Mouse (Mus musculus): ENCODE results near the gene Irgm1. TPM values are rescaled to one million over a fixed set of nuclear protein-coding genes. Genes with fewer than 3 reads are reported as not detected.
"Not testable (repeated sequence)": the region's sequence is repeated elsewhere in the genome, so short reads cannot be mapped to it uniquely, and the experiment has no call there.

The Irgm1 gene
- total RNA-seq (2012; rRNA removed): 3.3 and 5.7 TPM in 2 replicates

GRCm38 (mm10) chr11:48871201-48871772, at the start of gene Irgm1:
Gene Irgm1, minus strand, starts transcription at chr11:48871683.
- no peak within 1 kb of the TSS for H3K27ac ChIP-seq (ENCODE audit: insufficient read depth, low read depth, low read length, poor library complexity, severe bottlenecking)
- H3K9me3 ChIP-seq (ENCODE audit: control insufficient read depth, insufficient read depth, low read depth, low read length): no peaks in the 10 kb centered on the region
- H3K4me1 ChIP-seq (ENCODE audit: control insufficient read depth in 2 of 2, insufficient read depth in 2 of 2, low read length in 2 of 2, poor library complexity in 1 of 2): peaks cover 0 to 5% of the 10 kb centered on the region in 2 experiments; a peak in 1 of 4 replicates
- TF ChIP-seq ZNF384 (IDR thresholded peaks at IDR 0.05; ENCODE audit: low read depth, low read length): no peak
- DNase-seq (ENCODE audit: low read depth, low spot score): no peak
- 0 out of 4 replicates have a peak within 1 kb of the TSS, but pooled peaks of 1 of the 2 experiments have one; percentile 0 for H3K4me3 ChIP-seq (ENCODE audit: insufficient read depth in 1 of 2, low read depth in 1 of 2, low read length in 2 of 2, poor library complexity in 1 of 2, severe bottlenecking in 1 of 2)
- no peak within 1 kb of the TSS for H3K9ac ChIP-seq (ENCODE audit: insufficient read depth, low read depth, low read length, poor library complexity, severe bottlenecking)
- in situ Hi-C loops (cut with MboI; ENCODE audit: low sequenced_read_pairs in 2 of 2, unreplicated experiment in 2 of 2): loop anchor here (5.0 to 25.0 kb wide), 4 partner anchors 226 to 394 kb away; partner anchors contain the start of gene Olfr1396 (in 1 of the 2)
- H3K36me3 ChIP-seq (ENCODE audit: control insufficient read depth, insufficient read depth, low read length, poor library complexity, severe bottlenecking): no peaks in the 10 kb centered on the region

- Histone ChIP-seq H3K36me3 (ENCODE audit: control insufficient read depth, insufficient read depth, low read length, poor library complexity, severe bottlenecking) (no peaks in the 10 kb centered on the region), H3K4me3 (ENCODE audit: insufficient read depth in 1 of 2, low read depth in 1 of 2, low read length in 2 of 2, poor library complexity in 1 of 2, severe bottlenecking in 1 of 2) (no peak overlapping the region), H3K4me1 (ENCODE audit: control insufficient read depth in 2 of 2, insufficient read depth in 2 of 2, low read length in 2 of 2, poor library complexity in 1 of 2) (no peaks in the 10 kb centered on the region), H3K9ac (ENCODE audit: insufficient read depth, low read depth, low read length, poor library complexity, severe bottlenecking) (no peak overlapping the region), H3K9me3 (ENCODE audit: control insufficient read depth, insufficient read depth, low read depth, low read length) (no peaks in the 10 kb centered on the region), H3K27ac (ENCODE audit: insufficient read depth, low read depth, low read length, poor library complexity, severe bottlenecking) (no peak overlapping the region)
- in situ Hi-C loops (cut with MboI; ENCODE audit: low sequenced_read_pairs in 2 of 2, unreplicated experiment in 2 of 2): no loop called here
- TF ChIP-seq CHD2 (IDR thresholded peaks at IDR 0.05; ENCODE audit: low read depth, low read length): no peak
- no peak for TF ChIP-seq ZC3H11A (IDR thresholded peaks at IDR 0.05; ENCODE audit: borderline replicate concordance, low read depth, low read length)
- no peak for TF ChIP-seq ZNF384 (IDR thresholded peaks at IDR 0.05; ENCODE audit: low read depth, low read length)
- TF ChIP-seq MAFK (IDR thresholded peaks at IDR 0.05; ENCODE audit: insufficient read depth, low read depth, low read length): no peak
- no peak for TF ChIP-seq HCFC1 (IDR thresholded peaks at IDR 0.05; ENCODE audit: borderline replicate concordance, insufficient read depth, low read length)
- no peak for DNase-seq (ENCODE audit: low read depth, low spot score)
Measured at GRCm38 (mm10) chr11:48918380-48918779, 46.9 kb upstream of the Irgm1 start.

- in situ Hi-C loops (cut with MboI; ENCODE audit: low sequenced_read_pairs in 2 of 2, unreplicated experiment in 2 of 2): no loop called here
- TF ChIP-seq ZNF384 (IDR thresholded peaks at IDR 0.05; ENCODE audit: low read depth, low read length) (no peak), ZC3H11A (IDR thresholded peaks at IDR 0.05; ENCODE audit: borderline replicate concordance, low read depth, low read length) (no peak), CHD2 (IDR thresholded peaks at IDR 0.05; ENCODE audit: low read depth, low read length) (no peak), HCFC1 (IDR thresholded peaks at IDR 0.05; ENCODE audit: borderline replicate concordance, insufficient read depth, low read length) (no peak), MAFK (IDR thresholded peaks at IDR 0.05; ENCODE audit: insufficient read depth, low read depth, low read length) (no peak)
- Histone ChIP-seq H3K9ac (ENCODE audit: insufficient read depth, low read depth, low read length, poor library complexity, severe bottlenecking) (no peak overlapping the region), H3K9me3 (ENCODE audit: control insufficient read depth, insufficient read depth, low read depth, low read length) (no peaks in the 10 kb centered on the region), H3K27ac (ENCODE audit: insufficient read depth, low read depth, low read length, poor library complexity, severe bottlenecking) (no peak overlapping the region), H3K36me3 (ENCODE audit: control insufficient read depth, insufficient read depth, low read length, poor library complexity, severe bottlenecking) (no peaks in the 10 kb centered on the region), H3K4me3 (ENCODE audit: insufficient read depth in 1 of 2, low read depth in 1 of 2, low read length in 2 of 2, poor library complexity in 1 of 2, severe bottlenecking in 1 of 2) (no peak overlapping the region), H3K4me1 (ENCODE audit: control insufficient read depth in 2 of 2, insufficient read depth in 2 of 2, low read length in 2 of 2, poor library complexity in 1 of 2) (no peaks in the 10 kb centered on the region)
- no peak for DNase-seq (ENCODE audit: low read depth, low spot score)
Measured at GRCm38 (mm10) chr11:48913611-48914010, 42.1 kb upstream of the Irgm1 start.

GRCm38 (mm10) chr11:48908459-48908858, 37.0 kb upstream of the Irgm1 start:
- TF ChIP-seq MAFK (IDR thresholded peaks at IDR 0.05; ENCODE audit: insufficient read depth, low read depth, low read length): no peak
- no peak for TF ChIP-seq ZNF384 (IDR thresholded peaks at IDR 0.05; ENCODE audit: low read depth, low read length)
- TF ChIP-seq HCFC1 (IDR thresholded peaks at IDR 0.05; ENCODE audit: borderline replicate concordance, insufficient read depth, low read length): no peak
- TF ChIP-seq ZC3H11A (IDR thresholded peaks at IDR 0.05; ENCODE audit: borderline replicate concordance, low read depth, low read length): no peak
- TF ChIP-seq CHD2 (IDR thresholded peaks at IDR 0.05; ENCODE audit: low read depth, low read length): no peak
- in situ Hi-C loops (cut with MboI; ENCODE audit: low sequenced_read_pairs in 2 of 2, unreplicated experiment in 2 of 2): no loop called here
- no peaks in the 10 kb centered on the region for H3K9me3 ChIP-seq (ENCODE audit: control insufficient read depth, insufficient read depth, low read depth, low read length)
- H3K36me3 ChIP-seq (ENCODE audit: control insufficient read depth, insufficient read depth, low read length, poor library complexity, severe bottlenecking): no peaks in the 10 kb centered on the region
- H3K9ac ChIP-seq (ENCODE audit: insufficient read depth, low read depth, low read length, poor library complexity, severe bottlenecking): no peak overlapping the region
- H3K27ac ChIP-seq (ENCODE audit: insufficient read depth, low read depth, low read length, poor library complexity, severe bottlenecking): no peak overlapping the region
- H3K4me3 ChIP-seq (ENCODE audit: insufficient read depth in 1 of 2, low read depth in 1 of 2, low read length in 2 of 2, poor library complexity in 1 of 2, severe bottlenecking in 1 of 2): no peak overlapping the region
- H3K4me1 ChIP-seq (ENCODE audit: control insufficient read depth in 2 of 2, insufficient read depth in 2 of 2, low read length in 2 of 2, poor library complexity in 1 of 2): no peaks in the 10 kb centered on the region
- DNase-seq (ENCODE audit: low read depth, low spot score): no peak

GRCm38 (mm10) chr11:48902021-48902420, 30.5 kb upstream of the Irgm1 start, which contains the start of gene Gm5431:
Gene Gm5431, minus strand, starts transcription at chr11:48902214.
- H3K27ac ChIP-seq (ENCODE audit: insufficient read depth, low read depth, low read length, poor library complexity, severe bottlenecking): no peak within 1 kb of the TSS
- no peak for DNase-seq (ENCODE audit: low read depth, low spot score)
- no peaks in the 10 kb centered on the region for H3K36me3 ChIP-seq (ENCODE audit: control insufficient read depth, insufficient read depth, low read length, poor library complexity, severe bottlenecking)
- H3K9ac ChIP-seq (ENCODE audit: insufficient read depth, low read depth, low read length, poor library complexity, severe bottlenecking): no peak within 1 kb of the TSS
- TF ChIP-seq CHD2 (IDR thresholded peaks at IDR 0.05; ENCODE audit: low read depth, low read length) (no peak), HCFC1 (IDR thresholded peaks at IDR 0.05; ENCODE audit: borderline replicate concordance, insufficient read depth, low read length) (no peak), ZC3H11A (IDR thresholded peaks at IDR 0.05; ENCODE audit: borderline replicate concordance, low read depth, low read length) (no peak)
- no peaks in the 10 kb centered on the region for H3K4me1 ChIP-seq (ENCODE audit: control insufficient read depth in 2 of 2, insufficient read depth in 2 of 2, low read length in 2 of 2, poor library complexity in 1 of 2)
- in situ Hi-C loops (cut with MboI; ENCODE audit: low sequenced_read_pairs in 2 of 2, unreplicated experiment in 2 of 2): no loop called here
- no peak within 1 kb of the TSS for H3K4me3 ChIP-seq (ENCODE audit: insufficient read depth in 1 of 2, low read depth in 1 of 2, low read length in 2 of 2, poor library complexity in 1 of 2, severe bottlenecking in 1 of 2)
- H3K9me3 ChIP-seq (ENCODE audit: control insufficient read depth, insufficient read depth, low read depth, low read length): no peaks in the 10 kb centered on the region

GRCm38 (mm10) chr11:48901567-48901930, 30.1 kb upstream of the Irgm1 start:
- H3K36me3 ChIP-seq (ENCODE audit: control insufficient read depth, insufficient read depth, low read length, poor library complexity, severe bottlenecking); H3K4me1 ChIP-seq (ENCODE audit: control insufficient read depth in 2 of 2, insufficient read depth in 2 of 2, low read length in 2 of 2, poor library complexity in 1 of 2); DNase-seq (ENCODE audit: low read depth, low spot score); H3K9ac ChIP-seq (ENCODE audit: insufficient read depth, low read depth, low read length, poor library complexity, severe bottlenecking); in situ Hi-C loops (cut with MboI; ENCODE audit: low sequenced_read_pairs in 2 of 2, unreplicated experiment in 2 of 2); H3K27ac ChIP-seq (ENCODE audit: insufficient read depth, low read depth, low read length, poor library complexity, severe bottlenecking); H3K9me3 ChIP-seq (ENCODE audit: control insufficient read depth, insufficient read depth, low read depth, low read length); H3K4me3 ChIP-seq (ENCODE audit: insufficient read depth in 1 of 2, low read depth in 1 of 2, low read length in 2 of 2, poor library complexity in 1 of 2, severe bottlenecking in 1 of 2): not testable (repeated sequence)
